Mouse (Mus musculus) myocyte (in vitro differentiated cells): ENCODE data around the gene Fam204a. TPM values are rescaled to one million over a fixed set of nuclear protein-coding genes. Genes with fewer than 3 reads are reported as not detected.

Experiments
- H3K27me3 ChIP-seq: one replicate; pipeline ENCODE4 v1.6.1; 2011; ENCODE audit not compliant: control insufficient read depth, insufficient read depth, insufficient read length
- H3K36me3 ChIP-seq: one replicate; pipeline ENCODE4 v1.6.1; 2011; ENCODE audit not compliant: control insufficient read depth, insufficient read depth
- H3K4me2 ChIP-seq: one replicate; pipeline ENCODE4 v1.6.1; 2011; ENCODE audit warnings: low read depth, control low read depth
- H3K4me3 ChIP-seq: one replicate; pipeline ENCODE4 v1.5.1; 2011; ENCODE audit warnings: mild to moderate bottlenecking, control low read depth, moderate library complexity
- H3K79me2 ChIP-seq: one replicate; pipeline ENCODE4 v1.6.1; 2011; ENCODE audit not compliant: control insufficient read depth, insufficient read depth
- H3ac ChIP-seq: one replicate; pipeline ENCODE4 v1.6.1; 2011; ENCODE audit not compliant: control insufficient read depth, insufficient read length
- CEBPB ChIP-seq: IDR thresholded peaks from 2 replicates; pipeline ENCODE4 v1.6.1; 2011; ENCODE audit warnings: mild to moderate bottlenecking, moderate library complexity; ENCODE audit not compliant: poor library complexity, insufficient read depth, severe bottlenecking
- MAX ChIP-seq: IDR thresholded peaks from one replicate; pipeline ENCODE4 v1.6.1; 2011; ENCODE audit warnings: low read depth, mild to moderate bottlenecking, control low read depth
- MYOD1 ChIP-seq, 3 experiments: IDR thresholded peaks; one replicate each; pipeline ENCODE4 v1.6.1; 2011; ENCODE audit warnings: control low read depth in 2 of 3, low read depth in 2 of 3, mild to moderate bottlenecking in 2 of 3, moderate library complexity in 1 of 3; ENCODE audit not compliant: insufficient read length in 2 of 3, control insufficient read depth in 1 of 3
- MYOG ChIP-seq, 3 experiments: IDR thresholded peaks; one replicate each; pipeline ENCODE4 v1.6.1; 2011; ENCODE audit warnings: control low read depth in 2 of 3, low read depth in 2 of 3, mild to moderate bottlenecking in 2 of 3; ENCODE audit not compliant: insufficient read length in 2 of 3, control insufficient read depth in 1 of 3, insufficient read depth in 1 of 3
- POLR2AphosphoS2 ChIP-seq: IDR thresholded peaks from one replicate; pipeline ENCODE4 v1.6.1; 2011; ENCODE audit warnings: low read depth, control low read depth; ENCODE audit not compliant: insufficient read length
- REST ChIP-seq: IDR thresholded peaks from one replicate; pipeline ENCODE4 v1.6.1; 2011; ENCODE audit warnings: mild to moderate bottlenecking, control low read depth, moderate library complexity; ENCODE audit not compliant: insufficient read depth, insufficient read length
- SRF ChIP-seq: IDR thresholded peaks from one replicate; pipeline ENCODE4 v1.6.1; 2011; ENCODE audit warnings: low read depth; ENCODE audit not compliant: control insufficient read depth, insufficient read length
- TCF12 ChIP-seq: IDR thresholded peaks from one replicate; pipeline ENCODE4 v1.6.1; 2011; ENCODE audit warnings: mild to moderate bottlenecking, control low read depth; ENCODE audit not compliant: poor library complexity, insufficient read depth, severe bottlenecking
- USF1 ChIP-seq: IDR thresholded peaks from one replicate; pipeline ENCODE4 v1.6.1; 2011; ENCODE audit warnings: low read depth, mild to moderate bottlenecking, control low read depth, moderate library complexity
- polyA plus RNA-seq: library from polyadenylated mRNA; unstranded; fragments of >200 nt; fragmentation: generic; extraction: Trizol; gene quantifications from one replicate; pipeline ENCODE4 v1.2.1, GENCODE M21; 2012; ENCODE audit warnings: missing spikeins

The Fam204a gene
- polyA plus RNA-seq, 1 experiment: 13.1 TPM

GRCm38 (mm10) chr19:60155266-60155665, 71.2 kb downstream of the Fam204a start:
- no peaks in the 10 kb centered on the region for H3K36me3 ChIP-seq
- no peak overlapping the region for H3K4me2 ChIP-seq
- H3ac ChIP-seq: no peak overlapping the region
- no peak overlapping the region for H3K4me3 ChIP-seq
- H3K79me2 ChIP-seq: no peaks in the 10 kb centered on the region
- no peak for TF ChIP-seq CEBPB
- no peak for TF ChIP-seq POLR2AphosphoS2
- TF ChIP-seq MYOG (IDR thresholded peaks at IDR 0.05; ENCODE audit: control insufficient read depth in 1 of 3, insufficient read depth in 1 of 3, insufficient read length in 2 of 3, low read depth in 2 of 3): no peak
- H3K27me3 ChIP-seq: peaks cover 4% of the 10 kb centered on the region

DNA sequence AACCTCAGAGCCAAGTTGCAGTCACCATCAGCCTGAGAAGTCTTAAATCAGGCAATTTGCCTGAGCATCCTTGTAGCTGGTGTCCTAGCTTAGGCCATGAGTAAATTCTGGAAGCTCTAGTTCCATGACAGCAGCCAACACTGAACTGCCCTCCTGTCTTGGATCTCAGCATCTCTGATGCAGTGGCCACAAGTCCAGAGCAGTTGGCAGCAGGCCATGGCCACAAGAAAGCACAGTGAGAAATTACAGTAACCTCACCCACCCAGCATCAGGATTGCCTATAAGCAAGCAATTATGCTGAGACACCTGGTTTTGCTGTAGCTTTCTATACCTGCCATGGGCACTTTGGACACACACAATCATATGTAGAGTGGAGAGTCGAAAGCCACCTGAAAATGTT, 73.4 kb downstream of the Fam204a start:
- H3K36me3 ChIP-seq: no peaks in the 10 kb centered on the region
- no peak overlapping the region for H3ac ChIP-seq
- no peak overlapping the region for H3K4me3 ChIP-seq
- TF ChIP-seq MYOD1 (IDR thresholded peaks at IDR 0.05; ENCODE audit: control insufficient read depth in 1 of 3, insufficient read length in 2 of 3, low read depth in 2 of 3) (no peak), MAX (no peak), CEBPB (no peak), TCF12 (no peak), REST (no peak), POLR2AphosphoS2 (no peak), USF1 (no peak)
- H3K4me2 ChIP-seq: no peak overlapping the region
- peaks cover 15% of the 10 kb centered on the region for H3K27me3 ChIP-seq
- no peaks in the 10 kb centered on the region for H3K79me2 ChIP-seq

- H3K36me3 ChIP-seq: no peaks in the 10 kb centered on the region
- no peak overlapping the region for H3ac ChIP-seq
- no peaks in the 10 kb centered on the region for H3K79me2 ChIP-seq
- no peak overlapping the region for H3K4me2 ChIP-seq
- H3K27me3 ChIP-seq: peaks cover 24% of the 10 kb centered on the region
- TF ChIP-seq POLR2AphosphoS2: no peak
- no peak for TF ChIP-seq SRF
- TF ChIP-seq REST: no peak
- H3K4me3 ChIP-seq: no peak overlapping the region
These were observed 76.4 kb downstream of the Fam204a start for GRCm38 (mm10) chr19:60150056-60150455.

DNA sequence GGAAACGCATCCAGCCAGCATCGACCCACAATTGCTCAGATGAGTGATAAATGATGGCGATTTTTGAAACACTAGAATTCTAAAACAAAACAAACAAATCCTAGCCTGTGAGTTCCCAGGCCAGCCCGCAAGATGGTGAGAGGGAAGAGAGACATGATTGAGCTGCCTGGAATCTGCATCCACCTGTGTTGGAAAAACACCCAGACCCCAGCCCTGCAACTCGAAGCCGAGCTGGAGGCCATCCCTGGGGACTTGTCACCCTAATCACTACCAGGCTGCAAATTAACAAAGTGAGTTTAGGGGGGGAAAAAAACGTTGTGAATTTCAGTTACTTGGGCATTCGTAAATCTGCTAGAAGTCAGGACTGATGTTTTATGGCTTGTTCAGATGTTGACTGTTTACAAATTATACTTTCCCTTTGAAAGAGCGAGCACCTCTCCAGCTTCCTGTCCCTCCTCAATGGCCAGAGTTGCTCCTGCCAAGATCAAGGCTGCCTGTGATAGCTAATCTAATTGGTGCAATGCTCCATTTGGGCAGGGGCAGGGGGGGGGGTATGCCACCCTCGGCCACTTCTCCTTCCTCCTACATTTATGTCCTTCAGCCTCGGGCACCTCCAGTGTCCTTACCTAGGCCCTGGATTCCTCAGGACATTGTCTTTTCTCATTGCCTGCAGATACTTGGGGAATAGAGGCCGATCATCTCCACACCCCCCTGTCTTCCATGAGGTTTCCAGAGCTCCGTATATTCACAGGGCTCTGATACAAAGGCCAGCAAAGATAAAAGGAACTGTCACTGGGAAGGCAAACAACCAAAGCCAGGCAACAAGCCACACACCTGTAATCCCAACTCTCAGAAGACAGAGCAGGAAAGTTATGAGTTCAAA, 77.2 kb downstream of the Fam204a start:
- H3K27me3 ChIP-seq: peaks cover 29% of the 10 kb centered on the region
- no peak for TF ChIP-seq POLR2AphosphoS2

More for the DNA sequence above, 77.2 kb downstream of the Fam204a start:
- H3K4me3 ChIP-seq: no peak overlapping the region
- no peak overlapping the region for H3ac ChIP-seq
- H3K79me2 ChIP-seq: no peaks in the 10 kb centered on the region
- no peaks in the 10 kb centered on the region for H3K36me3 ChIP-seq
- no peak overlapping the region for H3K4me2 ChIP-seq

Other genes with a start within 250 kb of the Fam204a start
- not detected for gene Prlhr, start 241.6 kb upstream of the Fam204a start, polyA plus RNA-seq